Mouse (Mus musculus) frontal cortex, adult 2 months (tissue): Measurements from ENCODE around the gene Gm4858. TPM values are rescaled to one million over a fixed set of nuclear protein-coding genes. Genes with fewer than 3 reads are reported as not detected.
"Not testable (repeated sequence)": the region's sequence is repeated elsewhere in the genome, so short reads cannot be mapped to it uniquely, and the experiment has no call there.

Source experiments
- DNase-seq, 2 experiments: peaks; one replicate each; pipeline ENCODE4 v3.0.0; 2022; ENCODE audit warnings: low spot score in 1 of 2; ENCODE audit errors: extremely low spot score in 1 of 2
- polyA plus RNA-seq: library from polyadenylated mRNA; depleted of rRNA; stranded (reverse); fragments of >200 nt; gene quantifications from 2 replicates; pipeline ENCODE4 v1.2.3, GENCODE M21; 2012; rRNA removed

The Gm4858 gene
- polyA plus RNA-seq = not detected in 2 replicates

GRCm38 (mm10) chr3:93068523-93068922 lies at the start of gene Gm4858:
Gene Gm4858, plus strand, starts transcription at chr3:93068823.
- not testable (repeated sequence) for DNase-seq

- no peak for DNase-seq
Measured at GRCm38 (mm10) chr3:93018960-93019359, 49.7 kb upstream of the Gm4858 start, which contains the start of gene Lce1m. Gene Lce1m, minus strand, starts transcription at chr3:93019060.

GRCm38 (mm10) chr3:93021171-93021570 lies 47.5 kb upstream of the Gm4858 start:
- DNase-seq = no peak

- DNase-seq = peak; percentile 13 to 41
Measured at GRCm38 (mm10) chr3:93023411-93024184, 45.0 kb upstream of the Gm4858 start.

- DNase-seq = no peak
Measured at GRCm38 (mm10) chr3:93025486-93025885, 43.1 kb upstream of the Gm4858 start.

- DNase-seq = peak in 1 of 2 experiments; percentile 84
Measured at GRCm38 (mm10) chr3:93031450-93031849, 37.2 kb upstream of the Gm4858 start.

- no peak for DNase-seq
Measured at GRCm38 (mm10) chr3:93050182-93050581, 18.4 kb upstream of the Gm4858 start.

GRCm38 (mm10) chr3:93052826-93053474 lies 15.7 kb upstream of the Gm4858 start:
- no peak for DNase-seq

- no peak for DNase-seq
Measured at GRCm38 (mm10) chr3:93086631-93087030, 18.0 kb downstream of the Gm4858 start.

- DNase-seq = peak in 1 of 2 experiments; percentile 22
Measured at GRCm38 (mm10) chr3:93093581-93093980, 25.0 kb downstream of the Gm4858 start.

GRCm38 (mm10) chr3:93096447-93096846 lies 27.8 kb downstream of the Gm4858 start:
- no peak for DNase-seq

GRCm38 (mm10) chr3:93111668-93112067 lies 43.0 kb downstream of the Gm4858 start:
- no peak for DNase-seq

- peak in 1 of 2 experiments; percentile 76 for DNase-seq
Measured at GRCm38 (mm10) chr3:93114481-93114880, 45.9 kb downstream of the Gm4858 start.

GRCm38 (mm10) chr3:93119101-93119500 lies 50.5 kb downstream of the Gm4858 start:
- no peak for DNase-seq

Other genes starting within 250 kb of the Gm4858 start
- 0.04 TPM in 1 of 2 replicates, not detected in the other for gene Kprp, start 241.6 kb upstream of the Gm4858 start, polyA plus RNA-seq
- gene Lce1l, start 217.5 kb upstream of the Gm4858 start, polyA plus RNA-seq = not detected in 2 replicates
- gene 2310050C09Rik, start 198.6 kb upstream of the Gm4858 start, polyA plus RNA-seq = not detected in 2 replicates
- gene Lce3a, start 142.6 kb upstream of the Gm4858 start, polyA plus RNA-seq = not detected in 2 replicates
- not detected in 2 replicates for gene Lce3b, start 135.8 kb upstream of the Gm4858 start, polyA plus RNA-seq
- not detected in 2 replicates for gene Lce3c, start 124.3 kb upstream of the Gm4858 start, polyA plus RNA-seq
- not detected in 2 replicates for gene Lce3d, start 111.4 kb upstream of the Gm4858 start, polyA plus RNA-seq
- gene Lce3e, start 101.8 kb upstream of the Gm4858 start, polyA plus RNA-seq = not detected in 2 replicates
- gene Lce3f, start 76.6 kb upstream of the Gm4858 start, polyA plus RNA-seq = not detected in 2 replicates
- gene Crct1, start 53.1 kb upstream of the Gm4858 start, polyA plus RNA-seq = not detected in 2 replicates
- not detected in 2 replicates for gene Lce1m, start 49.8 kb upstream of the Gm4858 start, polyA plus RNA-seq
- not detected in 2 replicates for gene Crnn, start 76.0 kb downstream of the Gm4858 start, polyA plus RNA-seq
- not detected in 2 replicates for gene Flg2, start 128.5 kb downstream of the Gm4858 start, polyA plus RNA-seq
- not detected in 2 replicates for gene Flg, start 204.7 kb downstream of the Gm4858 start, polyA plus RNA-seq